Comparison of ENCODE assay signal across 29 mouse cellular contexts in the genomic region with DNA sequence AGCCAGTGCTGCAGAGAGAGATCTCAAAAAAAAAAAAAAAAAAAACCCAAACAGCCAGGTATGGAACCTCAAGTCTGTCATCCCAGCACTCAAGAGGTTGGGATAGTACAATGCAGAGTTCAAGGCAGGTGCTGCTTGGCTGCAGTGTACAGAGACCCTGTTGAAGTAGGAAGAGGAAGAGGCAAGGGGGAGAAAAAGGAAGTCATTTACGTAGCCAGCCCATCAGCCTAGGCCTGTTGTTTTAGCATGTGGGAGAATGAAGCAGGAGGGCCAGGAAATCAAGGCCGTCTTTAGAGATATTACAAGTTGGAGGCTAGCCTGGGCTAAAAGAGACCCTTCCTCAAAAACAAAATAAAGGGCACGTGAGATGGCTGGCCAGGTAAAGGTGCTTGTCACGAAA. TPM values are rescaled to one million over a fixed set of nuclear protein-coding genes. Genes with fewer than 3 reads are reported as not detected.
DNase-seq lines count a peak whose midpoint lies in the region; ATAC-seq lines count a peak whose summit lies in the region.
"Had no signal": no experiment of that assay in that cellular context is flagged by ENCODE, and none has a peak within 500 bp of the region (broad histone marks: within the 10 kb centered on the region; RNA-seq: fewer than 3 reads in every experiment).

No protein-coding gene starts in this region.

- no peaks in the 10 kb centered on the region for H3K36me3 ChIP-seq in splenic B cell, adult 2 months (ENCODE audit: control insufficient read depth, insufficient read depth, low read length, poor library complexity, severe bottlenecking)
- H3K36me3 ChIP-seq: forebrain, embryonic 10.5 days; G1E; heart, embryonic 10.5 days; heart, embryonic 13.5 days; hindbrain, embryonic 10.5 days; hindbrain, embryonic 13.5 days had no signal

- DNase-seq in lung, postnatal 36 days: peak; percentile 19
- no peak for DNase-seq in lung, postnatal 25 days (ENCODE audit: low spot score)
- DNase-seq in splenic B cell, adult 2 months (ENCODE audit: low read depth, low spot score): peak; percentile 40
- DNase-seq in layer of hippocampus, postnatal 25 days (ENCODE audit: extremely low spot score in 1 of 2, low spot score in 1 of 2): no peak
- no peak for DNase-seq in heart, adult 18-20 months
- no peak for DNase-seq in kidney, adult 11 months
- DNase-seq: adrenal gland, adult 8-10 months; adrenal gland, postnatal 25 days; cerebellum, adult 11-12 months; cerebellum, adult 8-10 months; cerebellum, postnatal 10 days; cerebellum, postnatal 36 days; gastrocnemius, adult 2 months; gastrocnemius, postnatal 14 days; heart, adult 2 months; heart, postnatal 14 days had no signal

- no peaks in the 10 kb centered on the region; the same call in 1 of the 2 replicates for H3K27me3 ChIP-seq in splenic B cell, adult 2 months (ENCODE audit: control insufficient read depth, insufficient read depth, low read length, poor library complexity, severe bottlenecking)
- H3K27me3 ChIP-seq: CH12.LX; forebrain, embryonic 13.5 days; heart, embryonic 13.5 days; hindbrain, embryonic 13.5 days had no signal

- peak; percentile 47; the same call in 1 of the 2 replicates for ATAC-seq in common myeloid progenitor, adult 5-6 weeks (replicated peaks; ENCODE audit: low read depth, poor library complexity, severe bottlenecking)
- peak; percentile 80 for ATAC-seq in megakaryocyte, adult 5-6 weeks (ENCODE audit: poor library complexity, severe bottlenecking)
- ATAC-seq: activated CD4-positive, CD25-positive, alpha-beta regulatory T cell, adult 4 months; forebrain, embryonic 13.5 days; forebrain, embryonic 16.5 days; hindbrain, embryonic 16.5 days had no signal

RNA-seq across cellular contexts. Expression of a gene that starts 22.6 kb away (rescaled TPM):
- total RNA-seq in common myeloid progenitor, adult 5-6 weeks (2017): 115 and 172 TPM in 2 replicates
- 204 and 222 TPM in 2 replicates for total RNA-seq in megakaryocyte, adult 5-6 weeks (2015)
- 58.9 and 76.8 TPM in 2 replicates for total RNA-seq in megakaryocyte, adult 5-6 weeks (2017)
- 100 to 1,000 TPM; 187 to 192 TPM for total RNA-seq in layer of hippocampus, postnatal 25 days (2021)
- total RNA-seq in heart, adult 18-20 months (2021): 100 to 1,000 TPM; 142 to 150 TPM

Comparison
In these comparisons a context has a peak if more than half of its experiments do, and no peak if none do; other contexts are left out.
1. DNase-seq: peak in lung, postnatal 36 days (single experiment) and splenic B cell, adult 2 months (single experiment); none in lung, postnatal 25 days (single experiment), layer of hippocampus, postnatal 25 days (0 of 2), heart, adult 18-20 months (0 of 2) and kidney, adult 11 months (single experiment).